Mouse (Mus musculus): Measurements from ENCODE around the gene Spats2.
"Not testable (repeated sequence)": the region's sequence is repeated elsewhere in the genome, so short reads cannot be mapped to it uniquely, and the experiment has no call there.

Spats2 gene

GRCm38 (mm10) chr15:99129956-99130910, 4.5 kb downstream of the Spats2 start:
- intact Hi-C loops (cut with DNase I): no loop called here

GRCm38 (mm10) chr15:99138389-99138788, 12.7 kb downstream of the Spats2 start:
- intact Hi-C loops (cut with DNase I): no loop called here

- intact Hi-C loops (cut with DNase I): no loop called here
Observed at GRCm38 (mm10) chr15:99139669-99140068, 14.0 kb downstream of the Spats2 start.

GRCm38 (mm10) chr15:99150516-99150915, 24.8 kb downstream of the Spats2 start:
- intact Hi-C loops (cut with DNase I): no loop called here

- intact Hi-C loops (cut with DNase I): no loop called here
Observed at GRCm38 (mm10) chr15:99151324-99151723, 25.6 kb downstream of the Spats2 start.

GRCm38 (mm10) chr15:99153466-99153865, 27.8 kb downstream of the Spats2 start:
- intact Hi-C loops (cut with DNase I): no loop called here

GRCm38 (mm10) chr15:99154515-99154914, 28.8 kb downstream of the Spats2 start:
- intact Hi-C loops (cut with DNase I): not testable (repeated sequence)

- intact Hi-C loops (cut with DNase I): no loop called here
Observed at GRCm38 (mm10) chr15:99163512-99164365, 38.0 kb downstream of the Spats2 start.

- intact Hi-C loops (cut with DNase I): no loop called here
Observed at GRCm38 (mm10) chr15:99172131-99172530, 46.4 kb downstream of the Spats2 start.

- intact Hi-C loops (cut with DNase I): no loop called here
Observed at GRCm38 (mm10) chr15:99179639-99180038, 53.9 kb downstream of the Spats2 start.

- intact Hi-C loops (cut with DNase I): no loop called here
Observed at GRCm38 (mm10) chr15:99184217-99184914, 58.6 kb downstream of the Spats2 start.

GRCm38 (mm10) chr15:99194358-99194757, 68.6 kb downstream of the Spats2 start:
- intact Hi-C loops (cut with DNase I): loop anchor here (10.0 kb wide), 1 partner anchor 140 kb away; the partner anchor contains the start of gene Prph

GRCm38 (mm10) chr15:99195043-99195442, 69.3 kb downstream of the Spats2 start:
- intact Hi-C loops (cut with DNase I): loop anchor here (10.0 kb wide), 1 partner anchor 140 kb away; the partner anchor contains the start of gene Prph

GRCm38 (mm10) chr15:99198761-99199160, 73.0 kb downstream of the Spats2 start:
- intact Hi-C loops (cut with DNase I): loop anchor here (10.0 kb wide), 1 partner anchor 144 kb away; the partner anchor contains the start of gene Prph

GRCm38 (mm10) chr15:99205959-99206358, 80.2 kb downstream of the Spats2 start:
- intact Hi-C loops (cut with DNase I): loop anchor here (10.0 kb wide), 1 partner anchor 121 kb away; the partner anchor contains the start of gene C1ql4

GRCm38 (mm10) chr15:99213183-99213582, 87.5 kb downstream of the Spats2 start:
- intact Hi-C loops (cut with DNase I): no loop called here

- intact Hi-C loops (cut with DNase I): loop anchor here (1.0 kb wide), 1 partner anchor 50 kb away; no protein-coding TSS in a partner anchor
Observed at GRCm38 (mm10) chr15:99214941-99215340, 89.2 kb downstream of the Spats2 start.

GRCm38 (mm10) chr15:99215741-99216463, 90.2 kb downstream of the Spats2 start:
- intact Hi-C loops (cut with DNase I): loop anchor here (1.0 kb wide), 1 partner anchor 49 kb away; no protein-coding TSS in a partner anchor

GRCm38 (mm10) chr15:99217630-99218029, 91.9 kb downstream of the Spats2 start:
- intact Hi-C loops (cut with DNase I): no loop called here

GRCm38 (mm10) chr15:99221315-99221952, 95.7 kb downstream of the Spats2 start:
- intact Hi-C loops (cut with DNase I): no loop called here

Measured in adrenal gland (tissue).